Mouse (Mus musculus): ENCODE measurements at regions not wholly inside any gene's neighbourhood (a gene's known extent, or its start where the extent isn't known, plus 50 kb on each side); places are given as distances from the start of the nearest gene placed in this dataset.
"Not testable (repeated sequence)": the region's sequence is repeated elsewhere in the genome, so short reads cannot be mapped to it uniquely, and the experiment has no call there.

DNA sequence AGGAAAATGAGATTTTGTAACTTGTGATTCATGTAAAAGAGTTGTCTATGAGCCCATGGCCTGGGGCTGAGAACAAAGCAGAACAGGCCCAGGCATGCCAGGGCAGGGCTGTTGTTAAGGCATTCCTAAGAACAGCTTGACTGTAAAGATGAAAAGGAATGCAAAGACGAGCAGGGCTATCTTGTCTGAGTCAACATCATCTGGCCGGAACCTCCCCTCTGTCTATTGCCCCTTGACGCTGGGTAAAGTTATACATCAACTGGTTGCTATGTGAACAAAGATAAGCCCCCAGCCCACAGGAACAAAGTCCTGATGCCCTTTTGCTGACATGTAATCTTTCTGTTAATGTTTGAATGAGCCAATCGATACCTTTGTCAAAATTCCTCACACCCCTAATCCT is 217.7 kb upstream of the Vmn1r3 start:
- peaks cover 22% of the 10 kb centered on the region; the same call in 1 of the 2 replicates for H3K9me3 ChIP-seq
- not testable (repeated sequence) for H3K36me3 ChIP-seq (replicated peaks)
- 84% methylated on average over 4 of the region's 4 CpGs for WGBS

GRCm38 (mm10) chr4:3401766-3402165 is 216.6 kb upstream of the Vmn1r3 start:
- not testable (repeated sequence) for H3K36me3 ChIP-seq (replicated peaks); H3K27me3 ChIP-seq (ENCODE audit: poor library complexity, severe bottlenecking); DNase-seq (ENCODE audit: extremely low spot score, low spot score); H3K27ac ChIP-seq; H3K4me3 ChIP-seq; H3K4me1 ChIP-seq
- H3K9me3 ChIP-seq = peaks cover 22% of the 10 kb centered on the region; the same call in 1 of the 2 replicates
- 65% methylated on average over 2 of the region's 2 CpGs for WGBS

More for the DNA sequence above, 217.7 kb upstream of the Vmn1r3 start:
- not testable (repeated sequence) for H3K27ac ChIP-seq; H3K4me3 ChIP-seq; H3K4me1 ChIP-seq; H3K27me3 ChIP-seq (ENCODE audit: poor library complexity, severe bottlenecking); DNase-seq (ENCODE audit: extremely low spot score, low spot score)

- H3K4me3 ChIP-seq; H3K27ac ChIP-seq; H3K27me3 ChIP-seq (ENCODE audit: poor library complexity, severe bottlenecking); H3K4me1 ChIP-seq; H3K36me3 ChIP-seq (replicated peaks); DNase-seq (ENCODE audit: extremely low spot score, low spot score): not testable (repeated sequence)
- 95% methylated on average over 8 of the region's 8 CpGs for WGBS
- H3K9me3 ChIP-seq = peaks cover 11% of the 10 kb centered on the region
These were observed 206.4 kb upstream of the Vmn1r3 start for GRCm38 (mm10) chr4:3391579-3391978.

- WGBS = 68% methylated on average over 8 of the region's 8 CpGs
- not testable (repeated sequence) for H3K4me1 ChIP-seq; H3K4me3 ChIP-seq; H3K27me3 ChIP-seq (ENCODE audit: poor library complexity, severe bottlenecking); DNase-seq (ENCODE audit: extremely low spot score, low spot score); H3K36me3 ChIP-seq (replicated peaks); H3K27ac ChIP-seq
- peaks cover 11% of the 10 kb centered on the region for H3K9me3 ChIP-seq
These were observed 188.0 kb upstream of the Vmn1r3 start for GRCm38 (mm10) chr4:3373027-3373763.

DNA sequence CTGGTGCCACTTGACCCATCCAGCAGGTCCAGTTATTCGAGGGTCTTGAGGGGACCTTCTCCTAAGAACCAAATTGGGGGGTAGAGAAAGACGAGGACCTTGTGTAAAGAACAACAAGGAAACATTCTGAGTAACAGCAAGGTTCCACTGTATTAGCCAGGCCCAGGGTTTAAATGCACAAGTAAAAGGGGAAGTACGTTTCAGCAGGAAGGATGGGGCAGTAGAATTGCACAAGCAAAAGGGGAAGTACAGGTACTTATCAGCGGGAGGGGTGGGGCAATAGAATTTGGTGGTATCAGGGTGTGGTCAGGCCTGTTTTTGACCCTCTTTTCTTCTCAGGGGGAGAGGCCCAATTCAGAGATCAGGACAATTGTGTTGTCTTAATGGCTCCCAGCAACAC is 182.9 kb upstream of the Vmn1r3 start:
- not testable (repeated sequence) for H3K36me3 ChIP-seq (replicated peaks); H3K4me1 ChIP-seq; H3K27ac ChIP-seq; DNase-seq (ENCODE audit: extremely low spot score, low spot score); H3K27me3 ChIP-seq (ENCODE audit: poor library complexity, severe bottlenecking); H3K4me3 ChIP-seq
- peaks cover 46% of the 10 kb centered on the region for H3K9me3 ChIP-seq
- 79% methylated on average over 4 of the region's 4 CpGs for WGBS

DNA sequence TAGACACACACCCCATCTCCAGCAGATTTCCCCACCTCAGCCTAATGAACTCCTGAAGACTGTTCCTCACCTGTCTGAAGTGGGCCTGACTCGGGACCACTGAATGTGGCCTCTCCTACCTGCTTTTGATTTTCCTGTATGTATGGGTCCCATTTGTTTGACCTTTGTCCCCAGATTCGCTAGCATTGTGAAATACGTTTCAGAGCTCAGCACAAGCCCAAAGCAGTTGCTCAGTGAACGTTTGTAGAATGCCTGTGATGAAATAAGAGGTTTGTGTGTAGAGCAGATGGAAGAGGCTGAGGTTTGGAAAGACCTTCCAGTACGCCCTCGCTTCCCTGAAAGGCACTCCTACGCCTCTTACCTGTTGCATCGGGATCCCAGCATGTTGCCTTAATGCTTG is 158.3 kb upstream of the Vmn1r3 start:
- peaks cover 33% of the 10 kb centered on the region for H3K9me3 ChIP-seq
- H3K4me3 ChIP-seq; H3K4me1 ChIP-seq; H3K27me3 ChIP-seq (ENCODE audit: poor library complexity, severe bottlenecking); H3K27ac ChIP-seq; DNase-seq (ENCODE audit: extremely low spot score, low spot score); H3K36me3 ChIP-seq (replicated peaks): not testable (repeated sequence)
- WGBS = 83% methylated on average over 8 of the region's 8 CpGs

- not testable (repeated sequence) for H3K4me3 ChIP-seq
- WGBS = 90% methylated on average over 2 of the region's 2 CpGs
These were observed 157.5 kb upstream of the Vmn1r3 start for GRCm38 (mm10) chr4:3342696-3343095.

DNA sequence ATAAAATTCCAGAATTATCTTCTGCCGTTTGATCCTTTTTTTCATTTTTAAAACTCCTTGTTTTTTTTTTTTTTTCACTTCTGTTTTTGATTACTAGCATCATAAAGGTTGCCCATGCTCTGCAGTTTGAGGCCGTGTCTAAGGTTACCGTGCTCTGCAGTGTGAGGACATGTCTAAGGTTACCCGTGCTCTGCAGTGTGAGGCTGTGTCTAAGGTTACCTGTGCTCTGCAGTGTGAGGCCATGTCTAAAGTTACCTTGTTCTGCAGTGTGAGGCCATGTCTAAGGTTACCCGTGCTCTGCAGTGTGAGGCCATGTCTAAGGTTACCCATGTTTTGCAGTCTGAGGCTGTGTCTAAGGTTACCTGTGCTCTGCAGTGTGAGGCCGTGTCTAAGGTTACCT is 157.0 kb upstream of the Vmn1r3 start:
- not testable (repeated sequence) for DNase-seq (ENCODE audit: extremely low spot score, low spot score); H3K36me3 ChIP-seq (replicated peaks); H3K4me1 ChIP-seq; H3K27ac ChIP-seq; H3K4me3 ChIP-seq; H3K27me3 ChIP-seq (ENCODE audit: poor library complexity, severe bottlenecking)
- WGBS = 90% methylated on average over 6 of the region's 6 CpGs
- H3K9me3 ChIP-seq = peaks cover 33% of the 10 kb centered on the region

More at GRCm38 (mm10) chr4:3342696-3343095, 157.5 kb upstream of the Vmn1r3 start:
- not testable (repeated sequence) for H3K27me3 ChIP-seq (ENCODE audit: poor library complexity, severe bottlenecking); DNase-seq (ENCODE audit: extremely low spot score, low spot score); H3K36me3 ChIP-seq (replicated peaks); H3K4me1 ChIP-seq; H3K27ac ChIP-seq
- peaks cover 33% of the 10 kb centered on the region for H3K9me3 ChIP-seq
